Mouse (Mus musculus) thymus, postnatal 10 days (tissue): ENCODE results near the gene Olfr1265.

Experiments
- DNase-seq, 2 experiments: peaks; one replicate each; pipeline ENCODE4 v3.0.0; 2021; ENCODE audit warnings: low spot score in 2 of 2

Olfr1265 gene

GRCm38 (mm10) chr2:90035037-90035436 is at the start of gene Olfr1265:
Olfr1265 (plus strand) TSS chr2:90035337.
- DNase-seq = no peak

GRCm38 (mm10) chr2:89990921-89991320 is 44.2 kb upstream of the Olfr1265 start, which contains the start of gene Olfr1261:
Olfr1261 (plus strand) TSS chr2:89991221.
- DNase-seq = no peak

GRCm38 (mm10) chr2:89999845-90000244 is 35.3 kb upstream of the Olfr1265 start, which contains the start of gene Olfr1262:
Olfr1262 (plus strand) TSS chr2:90000145.
- DNase-seq = no peak

- no peak for DNase-seq
Observed at GRCm38 (mm10) chr2:90011831-90012230, 23.3 kb upstream of the Olfr1265 start, which contains the start of gene Olfr1263. Olfr1263 (plus strand) TSS chr2:90012131.

- DNase-seq = no peak
Observed at GRCm38 (mm10) chr2:90025477-90025876, 9.7 kb upstream of the Olfr1265 start, which contains the start of gene Olfr1264. Olfr1264 (minus strand) TSS chr2:90025577.

GRCm38 (mm10) chr2:90063494-90063893 is 28.4 kb downstream of the Olfr1265 start, which contains the start of gene Olfr140:
Olfr140 (minus strand) TSS chr2:90063594.
- no peak for DNase-seq

GRCm38 (mm10) chr2:90070065-90070464 is 34.9 kb downstream of the Olfr1265 start:
- no peak for DNase-seq
